Mouse (Mus musculus): ENCODE results near the gene Stam. TPM values are rescaled to one million over a fixed set of nuclear protein-coding genes. Genes with fewer than 3 reads are reported as not detected.

Gene Stam
- polyA plus RNA-seq, 1 experiment from 2014 or later = 81.1 TPM

- H3K4me3 ChIP-seq = no peak overlapping the region
- H3K4me1 ChIP-seq (replicated peaks) = peaks cover 9% of the 10 kb centered on the region; the same call in 1 of the 2 replicates
- H3K9me3 ChIP-seq = no peaks in the 10 kb centered on the region
- no peak for DNase-seq (ENCODE audit: low spot score)
- no peak overlapping the region for H3K27ac ChIP-seq
- H3K36me3 ChIP-seq = peaks cover 80% of the 10 kb centered on the region
- WGBS = 90% methylated on average over 3 of the region's 3 CpGs
- H3K27me3 ChIP-seq (ENCODE audit: insufficient read depth, poor library complexity, severe bottlenecking) = no peaks in the 10 kb centered on the region
These were observed 63.0 kb downstream of the Stam start for GRCm38 (mm10) chr2:14136906-14137305.

- Histone ChIP-seq H3K4me3 (no peak overlapping the region), H3K4me1 (replicated peaks) (peaks cover 9% of the 10 kb centered on the region; the same call in 1 of the 2 replicates), H3K36me3 (peaks cover 87% of the 10 kb centered on the region), H3K27me3 (ENCODE audit: insufficient read depth, poor library complexity, severe bottlenecking) (no peaks in the 10 kb centered on the region), H3K9me3 (no peaks in the 10 kb centered on the region), H3K27ac (peak overlapping the region; percentile 37; the same call in 1 of the 2 replicates)
- WGBS = 75% methylated on average over 6 of the region's 6 CpGs
- DNase-seq (ENCODE audit: low spot score) = no peak
These were observed 65.7 kb downstream of the Stam start for GRCm38 (mm10) chr2:14139590-14139989.

- WGBS = 46% methylated on average over 2 of the region's 2 CpGs
These were observed 66.1 kb downstream of the Stam start for GRCm38 (mm10) chr2:14140044-14140443.

GRCm38 (mm10) chr2:14145311-14145710 lies 71.4 kb downstream of the Stam start:
- H3K4me1 ChIP-seq (replicated peaks) = no peaks in the 10 kb centered on the region
- H3K9me3 ChIP-seq = no peaks in the 10 kb centered on the region
- WGBS = 85% methylated on average over 3 of the region's 3 CpGs
- no peak for DNase-seq (ENCODE audit: low spot score)
- H3K4me3 ChIP-seq = no peak overlapping the region
- H3K36me3 ChIP-seq = peaks cover 74% of the 10 kb centered on the region
- H3K27me3 ChIP-seq (ENCODE audit: insufficient read depth, poor library complexity, severe bottlenecking) = no peaks in the 10 kb centered on the region
- H3K27ac ChIP-seq = no peak overlapping the region

More at GRCm38 (mm10) chr2:14140044-14140443, 66.1 kb downstream of the Stam start:
- H3K27me3 ChIP-seq (ENCODE audit: insufficient read depth, poor library complexity, severe bottlenecking) = no peaks in the 10 kb centered on the region
- peaks cover 91% of the 10 kb centered on the region for H3K36me3 ChIP-seq
- DNase-seq (ENCODE audit: low spot score) = peak; percentile 15
- H3K27ac ChIP-seq = peak overlapping the region; percentile 37; the same call in 1 of the 2 replicates
- no peaks in the 10 kb centered on the region for H3K9me3 ChIP-seq
- peaks cover 9% of the 10 kb centered on the region; the same call in 1 of the 2 replicates for H3K4me1 ChIP-seq (replicated peaks)
- no peak overlapping the region for H3K4me3 ChIP-seq

- DNase-seq (ENCODE audit: low spot score) = no peak
- WGBS = 94% methylated on average over 2 of the region's 2 CpGs
- Histone ChIP-seq H3K27me3 (ENCODE audit: insufficient read depth, poor library complexity, severe bottlenecking) (no peaks in the 10 kb centered on the region), H3K4me1 (replicated peaks) (no peaks in the 10 kb centered on the region), H3K9me3 (no peaks in the 10 kb centered on the region), H3K36me3 (peaks cover 61% of the 10 kb centered on the region), H3K27ac (no peak overlapping the region), H3K4me3 (no peak overlapping the region)
These were observed 73.0 kb downstream of the Stam start for GRCm38 (mm10) chr2:14146913-14147312.

GRCm38 (mm10) chr2:14150829-14151228 lies 76.9 kb downstream of the Stam start:
- peaks cover 24% of the 10 kb centered on the region for H3K36me3 ChIP-seq
- no peak for DNase-seq (ENCODE audit: low spot score)
- 93% methylated on average over 2 of the region's 2 CpGs for WGBS

GRCm38 (mm10) chr2:14151854-14152253 lies 78.0 kb downstream of the Stam start:
- DNase-seq (ENCODE audit: low spot score) = no peak
- Histone ChIP-seq H3K4me3 (no peak overlapping the region), H3K4me1 (replicated peaks) (no peaks in the 10 kb centered on the region), H3K27ac (no peak overlapping the region), H3K9me3 (no peaks in the 10 kb centered on the region), H3K27me3 (ENCODE audit: insufficient read depth, poor library complexity, severe bottlenecking) (no peaks in the 10 kb centered on the region), H3K36me3 (peaks cover 14% of the 10 kb centered on the region)
- WGBS = 95% methylated on average over 6 of the region's 6 CpGs

More at GRCm38 (mm10) chr2:14150829-14151228, 76.9 kb downstream of the Stam start:
- Histone ChIP-seq H3K4me3 (no peak overlapping the region), H3K27ac (no peak overlapping the region), H3K9me3 (no peaks in the 10 kb centered on the region), H3K4me1 (replicated peaks) (no peaks in the 10 kb centered on the region), H3K27me3 (ENCODE audit: insufficient read depth, poor library complexity, severe bottlenecking) (no peaks in the 10 kb centered on the region)

- H3K4me3 ChIP-seq = no peak overlapping the region
- no peak overlapping the region for H3K27ac ChIP-seq
- WGBS = 86% methylated on average over 3 of the region's 3 CpGs
- H3K36me3 ChIP-seq = no peaks in the 10 kb centered on the region
- DNase-seq (ENCODE audit: low spot score) = no peak
- H3K27me3 ChIP-seq (ENCODE audit: insufficient read depth, poor library complexity, severe bottlenecking) = no peaks in the 10 kb centered on the region
- H3K4me1 ChIP-seq (replicated peaks) = no peaks in the 10 kb centered on the region
- H3K9me3 ChIP-seq = no peaks in the 10 kb centered on the region
These were observed 85.1 kb downstream of the Stam start for GRCm38 (mm10) chr2:14159047-14159446.

- no peak overlapping the region for H3K4me3 ChIP-seq
- no peaks in the 10 kb centered on the region for H3K4me1 ChIP-seq (replicated peaks)
- no peaks in the 10 kb centered on the region for H3K36me3 ChIP-seq
- no peaks in the 10 kb centered on the region for H3K27me3 ChIP-seq (ENCODE audit: insufficient read depth, poor library complexity, severe bottlenecking)
- DNase-seq (ENCODE audit: low spot score) = no peak
- H3K27ac ChIP-seq = no peak overlapping the region
- H3K9me3 ChIP-seq = no peaks in the 10 kb centered on the region
- WGBS = 89% methylated on average over 2 of the region's 2 CpGs
These were observed 85.9 kb downstream of the Stam start for GRCm38 (mm10) chr2:14159756-14160155.

GRCm38 (mm10) chr2:14164459-14165030 lies 90.6 kb downstream of the Stam start:
- 80% methylated on average over 5 of the region's 5 CpGs for WGBS
- no peak for DNase-seq (ENCODE audit: low spot score)

GRCm38 (mm10) chr2:14165066-14165465 lies 91.2 kb downstream of the Stam start:
- Histone ChIP-seq H3K4me3 (no peak overlapping the region), H3K27me3 (ENCODE audit: insufficient read depth, poor library complexity, severe bottlenecking) (no peaks in the 10 kb centered on the region), H3K4me1 (replicated peaks) (no peaks in the 10 kb centered on the region), H3K36me3 (no peaks in the 10 kb centered on the region), H3K27ac (no peak overlapping the region), H3K9me3 (no peaks in the 10 kb centered on the region)
- DNase-seq (ENCODE audit: low spot score) = no peak
- 85% methylated on average over 2 of the region's 2 CpGs for WGBS

More at GRCm38 (mm10) chr2:14164459-14165030, 90.6 kb downstream of the Stam start:
- no peak overlapping the region for H3K27ac ChIP-seq
- no peaks in the 10 kb centered on the region for H3K27me3 ChIP-seq (ENCODE audit: insufficient read depth, poor library complexity, severe bottlenecking)
- H3K4me1 ChIP-seq (replicated peaks) = no peaks in the 10 kb centered on the region
- no peaks in the 10 kb centered on the region for H3K36me3 ChIP-seq
- H3K4me3 ChIP-seq = no peak overlapping the region
- no peaks in the 10 kb centered on the region for H3K9me3 ChIP-seq

GRCm38 (mm10) chr2:14165618-14166344 lies 91.9 kb downstream of the Stam start:
- no peaks in the 10 kb centered on the region for H3K36me3 ChIP-seq
- H3K27ac ChIP-seq = no peak overlapping the region
- H3K4me3 ChIP-seq = no peak overlapping the region
- no peaks in the 10 kb centered on the region for H3K27me3 ChIP-seq (ENCODE audit: insufficient read depth, poor library complexity, severe bottlenecking)
- H3K9me3 ChIP-seq = no peaks in the 10 kb centered on the region
- WGBS = 82% methylated on average over 3 of the region's 3 CpGs
- DNase-seq (ENCODE audit: low spot score) = no peak
- H3K4me1 ChIP-seq (replicated peaks) = no peaks in the 10 kb centered on the region

- no peak for DNase-seq (ENCODE audit: low spot score)
- no peaks in the 10 kb centered on the region for H3K4me1 ChIP-seq (replicated peaks)
- no peaks in the 10 kb centered on the region for H3K9me3 ChIP-seq
- no peak overlapping the region for H3K27ac ChIP-seq
- H3K36me3 ChIP-seq = no peaks in the 10 kb centered on the region
- H3K27me3 ChIP-seq (ENCODE audit: insufficient read depth, poor library complexity, severe bottlenecking) = no peaks in the 10 kb centered on the region
- H3K4me3 ChIP-seq = no peak overlapping the region
These were observed 93.8 kb downstream of the Stam start for GRCm38 (mm10) chr2:14167721-14168120.

Data from hindbrain, embryonic 10.5 days (tissue).